Mouse (Mus musculus) heart, embryonic 15.5 days (tissue): ENCODE results near the gene Aen. TPM values are rescaled to one million over a fixed set of nuclear protein-coding genes. Genes with fewer than 3 reads are reported as not detected.

ENCODE experiments used
- ATAC-seq: fragments of 200-750 bp; cut with Nextera tagmentation; replicated peaks from 2 replicates; pipeline ENCODE4 v1.8.0; 2017; ENCODE audit warnings: low read depth, moderate TSS enrichment; ENCODE audit not compliant: insufficient number of reproducible peaks, insufficient read depth, low FRiP score
- H3K27ac ChIP-seq: fragments of 300-500 bp; sonication (generic); 2 replicates; pipeline ENCODE4 v1.5.1; 2015; ENCODE audit warnings: mild to moderate bottlenecking, inconsistent platforms
- H3K27me3 ChIP-seq: fragments of 300-500 bp; sonication (generic); 2 replicates; pipeline ENCODE4 v1.6.1; 2015; ENCODE audit warnings: inconsistent platforms
- H3K36me3 ChIP-seq: fragments of 300-500 bp; sonication (generic); 2 replicates; pipeline ENCODE4 v1.6.1; 2015; ENCODE audit warnings: mild to moderate bottlenecking, inconsistent platforms
- H3K4me1 ChIP-seq: fragments of 300-500 bp; sonication (generic); replicated peaks from 2 replicates; pipeline ENCODE4 v1.6.1; 2015; ENCODE audit warnings: inconsistent platforms
- H3K4me2 ChIP-seq: fragments of 300-500 bp; sonication (generic); 2 replicates; pipeline ENCODE4 v1.6.1; 2015; ENCODE audit warnings: inconsistent platforms, mild to moderate bottlenecking, moderate library complexity
- H3K4me3 ChIP-seq: fragments of 300-500 bp; sonication (generic); 2 replicates; pipeline ENCODE4 v1.5.1; 2015; ENCODE audit warnings: mild to moderate bottlenecking, inconsistent platforms
- H3K9ac ChIP-seq: fragments of 300-500 bp; sonication (generic); 2 replicates; pipeline ENCODE4 v1.6.1; 2015; ENCODE audit warnings: mild to moderate bottlenecking, inconsistent platforms
- H3K9me3 ChIP-seq: fragments of 300-500 bp; sonication (generic); replicated peaks from 2 replicates; pipeline ENCODE4 v1.6.1; 2016; ENCODE audit warnings: inconsistent platforms
- WGBS: fragments of 180-500 bp; shearing (Covaris S2); methylation state at CpG from one replicate; pipeline ENCODE4 v1.1.7; 2015; ENCODE audit warnings: mixed read lengths; 5-methylcytosine and 5-hydroxymethylcytosine counted together
- polyA plus RNA-seq: library from polyadenylated mRNA; unstranded; fragments of >200 nt; fragmentation: Nextera tagmentation; extraction: Ambion mirVana; gene quantifications from 2 replicates; pipeline ENCODE4 v1.2.1, GENCODE M21; 2015

The Aen gene
- polyA plus RNA-seq, 1 experiment from 2014 or later: 26.8 TPM

DNA sequence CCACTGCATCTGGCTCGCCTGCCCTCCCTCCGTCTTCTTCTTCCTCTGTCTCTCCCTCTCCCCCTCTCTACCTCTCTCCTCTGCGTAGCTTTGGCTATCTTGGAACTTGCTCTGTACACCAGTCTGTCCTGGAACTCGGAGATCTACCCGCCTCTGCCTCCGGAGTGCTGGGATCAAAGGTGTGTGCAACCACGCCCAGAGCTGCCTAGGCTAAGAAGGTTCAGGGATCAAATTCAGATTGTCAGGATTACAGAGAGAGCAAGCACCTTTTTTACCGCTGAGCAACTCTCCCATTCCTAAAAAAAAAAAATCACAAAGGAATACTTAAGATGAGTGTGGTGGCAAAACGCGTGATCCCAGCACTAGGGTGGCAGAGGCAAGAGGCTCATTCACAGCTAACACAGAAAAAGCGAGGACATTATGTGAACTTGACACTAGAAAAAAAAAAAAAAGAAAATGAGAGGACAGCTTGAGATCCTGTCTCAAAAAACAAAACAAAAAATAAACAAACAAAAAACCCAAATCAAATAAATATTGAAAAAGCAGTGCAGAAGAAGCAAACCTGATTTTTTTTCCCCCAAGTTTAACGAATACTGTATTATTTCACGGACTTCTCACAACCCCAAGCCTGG is 517 bp upstream of the Aen start:
- Histone ChIP-seq H3K9me3 (no peaks in the 10 kb centered on the region), H3K4me1 (peaks cover 18% of the 10 kb centered on the region), H3K27ac (peak overlapping the region; percentile 77), H3K36me3 (no peaks in the 10 kb centered on the region; the same call in 1 of the 2 replicates), H3K4me2 (peak overlapping the region; percentile 90), H3K9ac (peak overlapping the region; percentile 49), H3K4me3 (peak overlapping the region; percentile 100), H3K27me3 (peaks cover 5% of the 10 kb centered on the region)
- WGBS: 54% methylated on average over 13 of the region's 13 CpGs
- ATAC-seq: no peak

- Histone ChIP-seq H3K4me2 (no peak overlapping the region), H3K9me3 (no peaks in the 10 kb centered on the region), H3K36me3 (peaks cover 7% of the 10 kb centered on the region; the same call in 1 of the 2 replicates), H3K4me3 (no peak overlapping the region), H3K27ac (no peak overlapping the region), H3K27me3 (no peaks in the 10 kb centered on the region), H3K4me1 (peaks cover 18% of the 10 kb centered on the region), H3K9ac (no peak overlapping the region)
- ATAC-seq: no peak
- WGBS: 88% methylated on average over 3 of the region's 3 CpGs
These were observed 1.9 kb downstream of the Aen start for GRCm38 (mm10) chr7:78897567-78897966.

GRCm38 (mm10) chr7:78903174-78903870 is 7.7 kb downstream of the Aen start:
- Histone ChIP-seq H3K4me1 (no peaks in the 10 kb centered on the region), H3K27ac (no peak overlapping the region), H3K4me2 (no peak overlapping the region), H3K4me3 (no peak overlapping the region), H3K9me3 (no peaks in the 10 kb centered on the region), H3K9ac (no peak overlapping the region), H3K36me3 (peaks cover 37% of the 10 kb centered on the region), H3K27me3 (no peaks in the 10 kb centered on the region)
- ATAC-seq: no peak
- WGBS: 92% methylated on average over 6 of the region's 6 CpGs

DNA sequence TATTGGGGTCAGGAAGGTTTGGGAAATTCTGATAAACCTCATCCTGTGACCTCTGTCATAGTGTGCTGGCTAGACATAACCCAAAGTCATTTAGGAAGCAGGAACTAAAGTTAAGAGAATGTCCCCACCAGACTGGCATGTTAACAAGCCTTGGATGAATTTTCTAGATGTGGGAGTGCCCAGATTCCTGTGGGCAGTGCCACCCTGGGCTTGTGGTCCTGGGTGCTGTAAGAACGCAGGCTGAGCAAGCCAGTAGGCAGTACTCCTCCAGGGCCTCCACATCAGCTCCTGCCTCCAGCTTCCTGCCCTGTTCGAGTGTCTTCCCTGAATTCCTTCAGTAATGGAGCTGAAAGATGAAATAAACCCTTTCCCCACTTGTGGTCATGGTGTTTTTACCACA is 8.5 kb downstream of the Aen start:
- Histone ChIP-seq H3K36me3 (peaks cover 37% of the 10 kb centered on the region), H3K4me3 (no peak overlapping the region), H3K4me1 (no peaks in the 10 kb centered on the region), H3K27me3 (no peaks in the 10 kb centered on the region), H3K4me2 (no peak overlapping the region), H3K9ac (no peak overlapping the region), H3K27ac (no peak overlapping the region), H3K9me3 (no peaks in the 10 kb centered on the region)
- 89% methylated on average over 2 of the region's 2 CpGs for WGBS
- ATAC-seq: no peak

- no peak for ATAC-seq
- Histone ChIP-seq H3K9ac (no peak overlapping the region), H3K4me1 (peaks cover 18% of the 10 kb centered on the region), H3K4me2 (no peak overlapping the region), H3K36me3 (peaks cover 21% of the 10 kb centered on the region), H3K27ac (no peak overlapping the region), H3K9me3 (no peaks in the 10 kb centered on the region), H3K27me3 (no peaks in the 10 kb centered on the region), H3K4me3 (no peak overlapping the region)
- 85% methylated on average over 6 of the region's 6 CpGs for whole genome bisulfite sequencing
These were observed 13.4 kb downstream of the Aen start for GRCm38 (mm10) chr7:78909026-78909425.

- Histone ChIP-seq H3K4me1 (peaks cover 22% of the 10 kb centered on the region), H3K4me2 (no peak overlapping the region), H3K36me3 (peaks cover 11% of the 10 kb centered on the region), H3K4me3 (no peak overlapping the region), H3K9me3 (no peaks in the 10 kb centered on the region), H3K27ac (no peak overlapping the region), H3K9ac (no peak overlapping the region), H3K27me3 (no peaks in the 10 kb centered on the region)
- 46% methylated on average over 6 of the region's 6 CpGs for WGBS
- ATAC-seq: no peak
These were observed 14.9 kb downstream of the Aen start for GRCm38 (mm10) chr7:78910336-78911098.

DNA sequence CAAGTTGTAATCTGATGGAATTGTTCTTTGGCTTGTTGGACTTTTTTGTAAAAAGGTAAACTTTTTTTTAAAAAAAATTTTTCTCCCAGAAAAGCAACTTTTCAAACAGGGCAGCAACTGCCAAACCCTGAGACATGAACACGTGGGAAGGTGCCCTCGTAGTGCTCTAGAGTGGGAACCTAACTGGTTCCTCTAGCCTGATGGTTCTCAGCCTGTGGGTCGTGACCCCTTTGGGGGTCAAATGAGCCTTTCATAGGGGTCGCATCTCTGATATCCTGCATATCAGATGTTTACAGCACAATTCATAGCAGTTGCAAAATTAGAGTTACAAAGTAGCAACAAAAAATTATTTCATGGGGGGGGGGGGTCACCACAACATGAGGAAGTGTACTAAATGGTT is 15.6 kb downstream of the Aen start:
- no peaks in the 10 kb centered on the region for H3K9me3 ChIP-seq
- no peak overlapping the region for H3K9ac ChIP-seq
- no peak overlapping the region for H3K4me2 ChIP-seq
- H3K36me3 ChIP-seq: peaks cover 9% of the 10 kb centered on the region; the same call in 1 of the 2 replicates
- H3K4me3 ChIP-seq: no peak overlapping the region
- ATAC-seq: no peak
- WGBS: 86% methylated on average over 4 of the region's 4 CpGs
- H3K4me1 ChIP-seq: peaks cover 23% of the 10 kb centered on the region
- no peaks in the 10 kb centered on the region for H3K27me3 ChIP-seq
- no peak overlapping the region for H3K27ac ChIP-seq

DNA sequence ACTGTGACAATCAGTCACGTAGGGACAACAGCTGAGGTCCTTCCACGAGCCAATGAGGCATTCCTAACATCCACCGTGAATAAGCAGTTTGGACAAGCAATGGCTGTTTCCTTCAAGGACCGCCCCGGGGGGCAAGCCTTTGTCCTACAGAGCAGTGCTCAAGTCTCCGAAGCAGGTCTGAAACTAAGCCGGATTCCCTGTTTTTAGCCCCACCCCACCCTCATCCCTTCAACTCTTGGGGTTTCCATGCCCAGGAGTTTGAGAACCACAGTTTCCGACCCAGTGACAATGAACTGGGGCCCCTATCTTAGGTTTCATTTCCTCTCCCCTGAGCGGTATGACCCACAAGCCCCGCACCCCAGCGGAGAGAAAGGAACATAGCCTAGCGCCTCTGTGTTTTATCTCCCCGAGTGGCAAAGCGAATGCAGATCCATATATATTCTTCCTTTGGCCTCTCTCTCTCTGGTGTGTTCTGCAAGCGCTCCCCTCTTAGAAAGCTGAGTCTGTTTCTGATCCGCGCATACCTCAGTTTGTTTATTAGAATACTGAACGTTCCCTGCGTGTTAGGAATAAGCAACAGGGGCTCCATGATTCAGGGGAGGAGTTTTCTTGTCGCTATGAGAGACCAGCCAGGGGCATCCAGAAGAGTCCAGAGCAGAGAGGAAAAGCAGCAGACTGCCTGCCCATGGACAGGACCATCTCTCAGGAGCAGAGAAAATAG is 16.8 kb downstream of the Aen start:
- peak overlapping the region; percentile 68 for H3K4me2 ChIP-seq

GRCm38 (mm10) chr7:78912974-78913474 is 17.4 kb downstream of the Aen start, which contains the start of gene Isg20:
Isg20 (plus strand) TSS chr7:78913424.
- Histone ChIP-seq H3K27ac (no peak within 1 kb of the TSS), H3K4me2 (peak within 1 kb of the TSS; percentile 68), H3K9me3 (no peaks in the 10 kb centered on the region), H3K36me3 (no peaks in the 10 kb centered on the region), H3K27me3 (no peaks in the 10 kb centered on the region), H3K9ac (peak within 1 kb of the TSS; percentile 44; the same call in 1 of the 2 replicates), H3K4me1 (peaks cover 25% of the 10 kb centered on the region), H3K4me3 (peak within 1 kb of the TSS; percentile 39)
- no peak for ATAC-seq
- WGBS: 73% methylated on average over 5 of the region's 5 CpGs

More for the DNA sequence above, 16.8 kb downstream of the Aen start:
- no peaks in the 10 kb centered on the region for H3K9me3 ChIP-seq
- H3K27me3 ChIP-seq: no peaks in the 10 kb centered on the region
- ATAC-seq: no peak
- H3K27ac ChIP-seq: no peak overlapping the region
- H3K4me1 ChIP-seq: peaks cover 25% of the 10 kb centered on the region
- WGBS: 11% methylated on average over 20 of the region's 20 CpGs
- no peaks in the 10 kb centered on the region for H3K36me3 ChIP-seq
- peak overlapping the region; percentile 39 for H3K4me3 ChIP-seq
- H3K9ac ChIP-seq: peak overlapping the region; percentile 44; the same call in 1 of the 2 replicates

GRCm38 (mm10) chr7:78913649-78914544 is 18.2 kb downstream of the Aen start:
- H3K9ac ChIP-seq: 0 out of 2 replicates have a peak overlapping the region, but pooled peaks have one; percentile 12
- peaks cover 25% of the 10 kb centered on the region for H3K4me1 ChIP-seq
- 64% methylated on average over 19 of the region's 19 CpGs for WGBS
- no peaks in the 10 kb centered on the region for H3K27me3 ChIP-seq
- H3K27ac ChIP-seq: no peak overlapping the region
- no peaks in the 10 kb centered on the region for H3K9me3 ChIP-seq
- H3K4me3 ChIP-seq: peak overlapping the region; percentile 24
- H3K4me2 ChIP-seq: peak overlapping the region; percentile 68
- ATAC-seq: 0 out of 2 replicates have a peak, but pooled peaks have one; percentile 19
- no peaks in the 10 kb centered on the region for H3K36me3 ChIP-seq
